Mouse (Mus musculus): ENCODE measurements around the gene Olfr981.
"Not testable (repeated sequence)": the region's sequence is repeated elsewhere in the genome, so short reads cannot be mapped to it uniquely, and the experiment has no call there.

The Olfr981 gene

GRCm38 (mm10) chr9:40021164-40021563 is at the start of gene Olfr981:
TSS of gene Olfr981 (plus strand) at chr9:40021464.
- no peak for DNase-seq (ENCODE audit: extremely low spot score, low spot score)

- not testable (repeated sequence) for DNase-seq (ENCODE audit: extremely low spot score, low spot score)
Observed at GRCm38 (mm10) chr9:39976581-39977145, 44.6 kb upstream of the Olfr981 start.

- no peak for DNase-seq (ENCODE audit: extremely low spot score, low spot score)
Observed at GRCm38 (mm10) chr9:39991813-39992212, 29.5 kb upstream of the Olfr981 start, which contains the start of gene Olfr978. TSS of gene Olfr978 (plus strand) at chr9:39992113.

- DNase-seq (ENCODE audit: extremely low spot score, low spot score): no peak
Observed at GRCm38 (mm10) chr9:40003365-40003764, 17.9 kb upstream of the Olfr981 start, which contains the start of gene Olfr979. TSS of gene Olfr979 (minus strand) at chr9:40003465.

- DNase-seq (ENCODE audit: extremely low spot score, low spot score): no peak
Observed at GRCm38 (mm10) chr9:40009482-40009881, 11.8 kb upstream of the Olfr981 start, which contains the start of gene Olfr980. TSS of gene Olfr980 (minus strand) at chr9:40009582.

- no peak for DNase-seq (ENCODE audit: extremely low spot score, low spot score)
Observed at GRCm38 (mm10) chr9:40050138-40050537, 28.9 kb downstream of the Olfr981 start.

- DNase-seq (ENCODE audit: extremely low spot score, low spot score): no peak
Observed at GRCm38 (mm10) chr9:40073529-40073928, 52.3 kb downstream of the Olfr981 start, which contains the start of gene Olfr982. TSS of gene Olfr982 (plus strand) at chr9:40073829.

Data from neural tube, embryonic 10.5 days (tissue).